Mouse (Mus musculus) c-Kit-positive CD71-positive TER-119-positive erythroid progenitor cells, embryonic 14.5 days (primary cell): ENCODE measurements at regions not wholly inside any gene's neighbourhood (a gene's known extent, or its start where the extent isn't known, plus 50 kb on each side); places are given as distances from the start of the nearest gene placed in this dataset.

ENCODE experiments used
- DNase-seq: peaks from one replicate; pipeline ENCODE4 v3.0.0-alpha.2; 2013; ENCODE audit warnings: low spot score

- no peak for DNase-seq
These were observed 240.1 kb downstream of the Irs2 start for GRCm38 (mm10) chr8:10768181-10768580.

- no peak for DNase-seq
These were observed 244.4 kb downstream of the Irs2 start for GRCm38 (mm10) chr8:10763907-10764306.

- DNase-seq, result no peak
These were observed 246.5 kb downstream of the Irs2 start for GRCm38 (mm10) chr8:10761694-10762305.

- DNase-seq, result no peak
These were observed 247.2 kb downstream of the Irs2 start for GRCm38 (mm10) chr8:10760851-10761693.

GRCm38 (mm10) chr8:10760231-10760630 lies 248.0 kb downstream of the Irs2 start:
- DNase-seq, result no peak

GRCm38 (mm10) chr8:10758151-10758550 lies 250.1 kb downstream of the Irs2 start:
- no peak for DNase-seq

GRCm38 (mm10) chr8:10754986-10755308 lies 253.3 kb downstream of the Irs2 start:
- DNase-seq, result no peak

- no peak for DNase-seq
These were observed 253.8 kb downstream of the Irs2 start for GRCm38 (mm10) chr8:10754232-10754985.

- no peak for DNase-seq
These were observed 255.2 kb downstream of the Irs2 start for GRCm38 (mm10) chr8:10753056-10753455.

- DNase-seq, result no peak
These were observed 261.1 kb downstream of the Irs2 start for GRCm38 (mm10) chr8:10747150-10747549.

- no peak for DNase-seq
These were observed 265.0 kb downstream of the Irs2 start for GRCm38 (mm10) chr8:10743241-10743640.

- no peak for DNase-seq
These were observed 267.4 kb downstream of the Irs2 start for GRCm38 (mm10) chr8:10740837-10741236.

- DNase-seq, result no peak
These were observed 269.7 kb downstream of the Irs2 start for GRCm38 (mm10) chr8:10738486-10739081.

GRCm38 (mm10) chr8:10734746-10735145 lies 273.5 kb downstream of the Irs2 start:
- DNase-seq, result no peak

GRCm38 (mm10) chr8:10723332-10723731 lies 284.9 kb downstream of the Irs2 start:
- DNase-seq, result no peak

- DNase-seq, result no peak
These were observed 285.5 kb downstream of the Irs2 start for GRCm38 (mm10) chr8:10722742-10723141.

GRCm38 (mm10) chr8:10722342-10722741 lies 285.9 kb downstream of the Irs2 start:
- DNase-seq, result no peak

- DNase-seq, result no peak
These were observed 287.0 kb downstream of the Irs2 start for GRCm38 (mm10) chr8:10721146-10721862.

GRCm38 (mm10) chr8:10720398-10720797 lies 287.9 kb downstream of the Irs2 start:
- no peak for DNase-seq

- DNase-seq, result no peak
These were observed 288.8 kb downstream of the Irs2 start for GRCm38 (mm10) chr8:10719411-10719810.

- DNase-seq, result no peak
These were observed 291.0 kb downstream of the Irs2 start for GRCm38 (mm10) chr8:10717297-10717696.

- DNase-seq, result no peak
These were observed 292.1 kb downstream of the Irs2 start for GRCm38 (mm10) chr8:10716161-10716560.
